Mouse (Mus musculus) C2C12 (cell line): ENCODE measurements around the gene Cyp2d26.

Experiments used
- CTCF ChIP-seq: IDR thresholded peaks from one replicate; pipeline ENCODE4 v1.5.1; 2011; ENCODE audit not compliant: control insufficient read depth, insufficient read depth, insufficient read length
- MAX ChIP-seq: IDR thresholded peaks from one replicate; pipeline ENCODE4 v1.6.1; 2011; ENCODE audit warnings: mild to moderate bottlenecking, control low read depth
- MYOD1 ChIP-seq: IDR thresholded peaks from one replicate; pipeline ENCODE4 v1.6.1; 2011; ENCODE audit warnings: low read depth; ENCODE audit not compliant: control insufficient read depth, insufficient read length
- MYOG ChIP-seq: IDR thresholded peaks from one replicate; pipeline ENCODE4 v1.6.1; 2011; ENCODE audit not compliant: control insufficient read depth, insufficient read length; ENCODE audit errors: extremely low read depth
- USF1 ChIP-seq: IDR thresholded peaks from one replicate; pipeline ENCODE4 v1.6.1; 2011; ENCODE audit warnings: low read depth, mild to moderate bottlenecking, control low read depth, moderate library complexity

DNA sequence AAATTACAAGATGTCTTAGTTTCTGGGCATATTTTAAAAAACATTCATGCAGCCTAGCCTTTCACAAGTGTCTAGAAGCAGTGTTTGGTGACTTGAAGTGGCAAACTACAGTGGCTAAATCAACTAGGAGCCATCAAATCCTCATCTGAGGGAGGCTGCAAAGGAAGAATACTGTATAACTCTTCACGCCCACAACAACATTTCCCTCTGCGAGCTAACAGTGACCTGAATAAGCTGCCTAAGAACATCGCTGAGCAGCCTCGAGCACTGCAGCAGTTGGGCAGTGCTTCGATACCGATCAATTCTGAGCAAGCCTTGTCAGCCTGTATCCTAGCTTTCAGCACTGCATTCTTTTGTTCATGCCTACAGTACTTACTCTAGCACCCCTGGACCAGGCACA, 35.8 kb upstream of the Cyp2d26 start:
- TF ChIP-seq CTCF (no peak), MAX (no peak), MYOD1 (no peak), MYOG (no peak), USF1 (no peak)
